Mouse (Mus musculus) liver, adult 2 months (tissue): Measurements from ENCODE around the gene Srp72.

ENCODE experiments used
- CTCF ChIP-seq: fragments of 200-500 bp; IDR thresholded peaks from 2 replicates; pipeline ENCODE4 v1.5.1; 2011; ENCODE audit warnings: low read depth, low read length, control low read depth
- POLR2A ChIP-seq: fragments of 200-500 bp; IDR thresholded peaks from 2 replicates; pipeline ENCODE4 v1.6.1; 2011; ENCODE audit warnings: low read length, control low read depth; ENCODE audit not compliant: insufficient read depth; ENCODE audit errors: extremely low read depth

GRCm38 (mm10) chr5:77010352-77010751, 35.9 kb downstream of the Srp72 start:
- TF ChIP-seq CTCF (no peak), POLR2A (no peak)
